Mouse (Mus musculus) brain, embryonic 18.5 days (tissue): Measurements from ENCODE around the gene Amz1.

Experiments
- DNase-seq: peaks from one replicate; pipeline ENCODE4 v3.0.0-alpha.2; 2012; ENCODE audit warnings: low read depth, low spot score

Gene Amz1

DNA sequence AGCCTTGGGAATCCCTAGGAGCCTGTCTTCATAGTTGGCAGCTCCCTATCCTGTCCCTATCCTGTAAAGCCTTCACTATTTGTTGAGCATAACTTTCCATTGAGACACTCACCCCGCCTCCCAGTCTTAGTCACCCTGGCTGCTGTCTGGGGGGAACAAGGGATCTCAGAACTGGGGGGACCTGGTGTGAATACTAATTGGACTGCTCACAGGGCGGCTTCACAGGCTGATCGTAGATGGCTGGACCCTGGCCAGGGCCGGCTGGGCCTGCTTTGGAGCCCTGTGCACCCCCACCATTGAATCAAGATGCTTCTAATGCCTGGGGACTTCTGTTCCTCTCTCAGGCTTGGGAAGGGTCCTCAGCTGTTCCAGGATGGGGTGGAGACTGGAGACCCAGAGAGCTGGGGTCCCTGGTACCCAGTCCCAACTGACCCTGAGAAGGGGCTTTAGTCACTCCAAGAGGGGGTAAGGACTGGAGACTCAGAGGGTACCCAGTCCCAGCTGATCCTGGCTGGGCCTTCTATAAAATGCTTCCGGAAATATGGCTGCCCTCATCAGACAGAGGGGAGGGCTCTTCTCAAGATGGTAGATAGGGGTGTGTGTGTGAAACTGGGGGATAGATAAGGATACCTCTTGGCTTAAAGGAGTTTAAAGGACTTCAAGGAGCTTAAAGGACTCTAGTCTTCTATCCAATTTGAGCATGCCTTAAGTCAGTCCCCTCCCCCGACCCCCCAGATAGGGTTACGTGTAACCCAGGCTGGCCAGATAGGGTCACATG is 2.3 kb downstream of the Amz1 start:
- no peak for DNase-seq

DNA sequence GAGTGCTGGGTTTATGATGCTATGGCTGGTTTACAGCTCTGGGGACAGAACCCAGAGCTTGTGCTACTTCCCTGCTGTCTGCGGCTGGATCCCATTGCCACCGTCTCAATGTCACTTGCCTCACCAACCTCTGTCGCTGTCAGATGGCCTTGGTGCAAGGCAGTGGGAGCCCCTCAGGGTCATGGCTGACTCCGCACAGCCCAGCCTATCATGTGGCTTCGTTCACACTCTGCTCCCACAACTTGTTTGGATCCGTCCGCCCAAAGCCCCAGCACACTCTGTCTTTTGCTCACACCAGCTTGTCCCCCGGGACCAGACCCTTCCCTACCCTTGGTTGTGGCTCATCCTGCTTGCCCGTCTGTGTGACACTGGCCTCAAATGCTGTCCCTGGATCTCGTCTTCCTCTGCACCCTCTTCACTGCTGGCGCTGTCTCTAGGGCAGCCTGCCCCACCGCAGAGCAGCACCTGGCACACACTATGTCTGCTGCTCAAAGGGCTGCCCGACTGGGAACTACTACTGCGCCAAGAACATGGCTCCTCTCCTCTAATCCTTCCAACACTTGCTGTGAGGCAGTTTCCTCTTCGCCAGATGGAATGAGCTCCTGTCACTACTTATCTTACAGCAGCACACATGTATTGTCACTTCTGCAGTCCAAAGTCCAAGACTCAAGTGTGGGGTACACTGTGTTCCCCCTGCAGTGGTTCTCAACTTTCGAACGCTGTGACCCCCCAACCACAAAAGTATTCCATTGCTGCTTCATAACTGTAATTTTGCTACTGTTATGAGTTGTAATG is 3.2 kb downstream of the Amz1 start:
- no peak for DNase-seq

- DNase-seq: no peak
Observed at GRCm38 (mm10) chr5:140731040-140731797, 7.3 kb downstream of the Amz1 start.

GRCm38 (mm10) chr5:140732195-140732594 is 8.3 kb downstream of the Amz1 start:
- no peak for DNase-seq

DNA sequence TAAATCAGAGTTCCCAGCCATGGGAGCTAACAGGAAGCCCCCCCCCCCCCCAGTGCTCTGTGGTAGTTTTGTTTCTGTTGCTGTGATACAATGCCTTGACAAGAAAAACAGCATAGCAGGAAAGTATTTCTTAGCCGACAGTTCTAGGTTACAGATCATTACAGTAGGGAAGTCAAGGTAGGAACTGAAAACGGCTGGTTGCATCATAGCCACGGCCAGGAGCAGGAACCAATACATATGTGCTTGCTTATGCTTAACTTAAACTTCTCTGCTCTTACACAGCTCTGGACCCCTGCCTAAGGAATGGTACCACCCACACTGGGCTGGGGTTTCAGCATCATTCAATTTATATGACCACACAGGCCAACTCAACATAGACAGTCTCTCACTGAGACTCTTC is 9.4 kb downstream of the Amz1 start:
- DNase-seq: no peak

GRCm38 (mm10) chr5:140735297-140735696 is 11.4 kb downstream of the Amz1 start:
- DNase-seq: no peak

GRCm38 (mm10) chr5:140736166-140736565 is 12.2 kb downstream of the Amz1 start:
- DNase-seq: no peak

- DNase-seq: no peak
Observed at GRCm38 (mm10) chr5:140739813-140740212, 15.9 kb downstream of the Amz1 start.

DNA sequence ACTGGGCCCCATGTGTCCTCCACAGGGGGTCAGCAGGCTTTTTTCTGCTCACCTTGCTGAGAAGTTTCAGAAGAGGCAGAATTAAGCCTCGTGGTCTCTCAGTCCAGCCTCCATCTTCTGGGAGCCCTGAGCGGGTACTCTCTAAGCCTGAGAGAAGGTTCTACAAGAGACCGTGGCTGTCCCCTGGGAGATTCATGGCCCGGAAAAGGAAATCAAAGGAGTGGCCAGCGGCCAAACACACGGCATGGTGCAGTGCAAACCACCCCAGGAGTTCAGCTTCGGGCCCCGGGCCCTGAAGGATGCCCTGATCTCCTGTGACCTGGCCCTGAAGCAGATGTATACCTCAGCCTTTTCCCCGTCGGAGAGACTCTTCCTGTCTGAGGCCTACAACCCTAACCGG is 17.1 kb downstream of the Amz1 start:
- no peak for DNase-seq

- no peak for DNase-seq
Observed at GRCm38 (mm10) chr5:140741877-140742276, 17.9 kb downstream of the Amz1 start.

DNA sequence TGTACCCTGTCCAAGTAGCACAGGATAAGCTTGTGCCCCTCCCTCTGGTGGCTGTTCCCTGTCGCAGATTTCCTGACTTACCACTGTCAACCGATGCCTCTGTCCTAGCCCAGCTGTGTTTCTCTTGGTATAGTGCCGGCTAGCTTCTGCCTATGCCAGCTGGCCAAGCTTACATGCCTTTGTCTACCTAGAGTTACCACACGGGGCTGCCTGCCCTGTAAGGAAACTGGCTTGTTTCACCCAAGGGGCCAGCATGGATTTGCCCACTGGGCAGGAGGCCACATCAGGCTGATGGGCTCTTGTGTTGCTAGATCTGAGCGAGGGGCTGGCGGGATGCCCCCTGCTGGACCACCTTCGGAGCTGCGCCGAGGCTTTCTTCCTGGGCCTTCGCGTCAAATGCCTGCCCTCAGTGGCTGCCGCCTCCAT is 19.8 kb downstream of the Amz1 start:
- no peak for DNase-seq

DNA sequence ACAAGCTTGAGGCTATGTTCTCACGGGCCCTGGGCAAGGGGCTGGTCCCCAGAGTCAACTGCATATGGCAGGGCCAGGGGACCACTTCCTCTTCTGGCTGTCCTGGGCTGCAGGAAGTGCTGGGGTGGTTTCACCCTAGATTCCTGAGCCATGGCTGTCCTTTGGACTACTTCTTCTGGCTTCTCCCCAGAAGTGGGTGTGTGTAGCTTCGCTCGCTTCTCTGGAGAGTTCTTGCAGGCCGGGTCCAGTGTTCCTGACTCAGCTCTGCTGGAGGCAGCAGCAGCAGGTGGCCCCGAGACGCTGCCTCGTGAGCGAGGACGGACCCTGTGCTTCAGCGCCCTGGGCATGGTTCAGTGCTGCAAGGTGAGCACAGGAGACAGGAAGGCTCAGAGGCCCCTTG is 24.5 kb downstream of the Amz1 start:
- DNase-seq: no peak

GRCm38 (mm10) chr5:140749062-140749875 is 25.3 kb downstream of the Amz1 start:
- no peak for DNase-seq

- no peak for DNase-seq
Observed at GRCm38 (mm10) chr5:140750925-140751324, 27.0 kb downstream of the Amz1 start.

GRCm38 (mm10) chr5:140752041-140752440 is 28.1 kb downstream of the Amz1 start:
- DNase-seq: no peak

DNA sequence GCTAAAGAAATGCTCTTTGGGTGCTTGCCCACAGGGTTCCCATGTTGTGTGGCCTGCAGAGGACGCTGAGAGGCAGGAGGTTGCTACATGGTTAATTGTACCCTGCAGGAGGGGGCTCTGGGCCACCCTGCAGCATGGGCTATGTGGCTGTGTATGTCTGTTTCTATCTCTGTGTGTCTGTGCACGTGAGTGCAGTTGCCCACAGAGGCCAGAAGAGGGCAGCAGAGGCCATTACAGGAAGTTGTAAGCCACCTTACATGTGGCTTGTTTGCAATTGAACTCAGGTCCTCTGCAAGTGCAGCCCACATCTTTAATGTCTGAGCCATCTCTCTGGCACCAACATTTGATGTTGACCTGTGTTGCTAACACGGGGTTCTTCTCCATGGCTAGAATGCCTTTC is 28.7 kb downstream of the Amz1 start:
- DNase-seq: no peak

- DNase-seq: no peak
Observed at GRCm38 (mm10) chr5:140753223-140753622, 29.3 kb downstream of the Amz1 start.

DNA sequence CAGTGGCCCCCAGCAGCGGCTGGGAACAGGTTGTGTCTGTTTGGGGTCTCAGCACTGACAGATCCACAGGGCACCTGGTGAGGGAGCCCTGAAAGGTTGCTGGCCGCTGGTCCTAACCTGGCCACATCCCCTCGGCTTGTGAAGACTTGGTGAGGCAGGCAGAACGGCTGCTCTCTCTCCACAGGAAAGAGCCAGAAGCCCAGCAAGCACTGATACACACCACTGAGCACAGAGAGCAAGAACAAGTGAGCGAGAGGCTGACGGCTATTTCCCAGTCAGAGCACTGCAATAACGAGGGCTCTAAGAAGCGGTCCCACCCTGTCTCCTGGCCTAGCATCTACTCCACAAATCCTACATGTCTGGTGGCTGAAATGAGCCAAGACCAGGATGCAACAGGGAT is 34.9 kb downstream of the Amz1 start:
- DNase-seq: no peak

GRCm38 (mm10) chr5:140762540-140762939 is 38.6 kb downstream of the Amz1 start:
- DNase-seq: no peak

GRCm38 (mm10) chr5:140764921-140765613 is 41.1 kb downstream of the Amz1 start:
- DNase-seq: no peak

- DNase-seq: no peak
Observed at GRCm38 (mm10) chr5:140766566-140766965, 42.6 kb downstream of the Amz1 start.
